Mouse (Mus musculus) forebrain, embryonic 11.5 days (tissue): Measurements from ENCODE around the gene Hsdl1. TPM values are rescaled to one million over a fixed set of nuclear protein-coding genes. Genes with fewer than 3 reads are reported as not detected.

Source experiments
- ATAC-seq: fragments of 200-750 bp; cut with Nextera tagmentation; replicated peaks from 2 replicates; pipeline ENCODE4 v1.8.0; 2017; ENCODE audit warnings: moderate TSS enrichment; ENCODE audit not compliant: low FRiP score
- DNase-seq: peaks from one replicate; pipeline ENCODE4 v3.0.0-alpha.2; 2017; ENCODE audit warnings: low spot score
- H3K27ac ChIP-seq: fragments of 300-500 bp; sonication (generic); 2 replicates; pipeline ENCODE4 v1.5.1; 2014; ENCODE audit warnings: low read depth, low read length
- H3K27me3 ChIP-seq: fragments of 300-500 bp; sonication (generic); 2 replicates; pipeline ENCODE4 v1.6.1; 2014; ENCODE audit warnings: mild to moderate bottlenecking, low read length, mixed read lengths; ENCODE audit not compliant: control insufficient read depth, insufficient read depth
- H3K36me3 ChIP-seq: fragments of 300-500 bp; sonication (generic); 2 replicates; pipeline ENCODE4 v1.6.1; 2014; ENCODE audit warnings: mild to moderate bottlenecking, low read length, moderate library complexity, mixed read lengths; ENCODE audit not compliant: control insufficient read depth, insufficient read depth
- H3K4me1 ChIP-seq: fragments of 300-500 bp; sonication (generic); replicated peaks from 2 replicates; pipeline ENCODE4 v1.6.1; 2014; ENCODE audit warnings: low read length, mixed read lengths; ENCODE audit not compliant: control insufficient read depth, insufficient read depth
- H3K4me2 ChIP-seq: fragments of 300-500 bp; sonication (generic); 2 replicates; pipeline ENCODE4 v1.6.1; 2014; ENCODE audit warnings: low read depth, mild to moderate bottlenecking, low read length, moderate library complexity, mixed read lengths; ENCODE audit not compliant: severe bottlenecking
- H3K4me3 ChIP-seq: fragments of 300-500 bp; sonication (generic); 2 replicates; pipeline ENCODE4 v1.5.1; 2014; ENCODE audit warnings: low read depth, low read length
- H3K9ac ChIP-seq: fragments of 300-500 bp; sonication (generic); 2 replicates; pipeline ENCODE4 v1.6.1; 2014; ENCODE audit warnings: low read length
- H3K9me3 ChIP-seq: fragments of 300-500 bp; sonication (generic); 2 replicates; pipeline ENCODE4 v1.6.1; 2016; ENCODE audit warnings: low read length, mixed read lengths; ENCODE audit not compliant: control insufficient read depth
- WGBS: fragments of 180-500 bp; shearing (Covaris S2); extraction: QIAGEN DNeasy Blood & Tissue Kit; methylation state at CpG from one replicate; pipeline ENCODE4 v1.1.7; 2014; 5-methylcytosine and 5-hydroxymethylcytosine counted together
- polyA plus RNA-seq: library from polyadenylated mRNA; unstranded; fragments of >200 nt; fragmentation: Nextera tagmentation; extraction: Ambion mirVana; gene quantifications from 2 replicates; pipeline ENCODE4 v1.2.1, GENCODE M21; 2014

Hsdl1 gene
- polyA plus RNA-seq, 1 experiment from 2014 or later, result 78.7 TPM

- Histone ChIP-seq H3K27ac (no peak overlapping the region), H3K4me2 (no peak overlapping the region), H3K4me1 (no peaks in the 10 kb centered on the region), H3K9me3 (no peaks in the 10 kb centered on the region), H3K9ac (no peak overlapping the region), H3K4me3 (no peak overlapping the region), H3K27me3 (no peaks in the 10 kb centered on the region; the same call in 1 of the 2 replicates), H3K36me3 (no peaks in the 10 kb centered on the region)
- no peak for ATAC-seq
- DNase-seq, result no peak
- 89% methylated on average over 4 of the region's 4 CpGs for WGBS
Measured at GRCm38 (mm10) chr8:119616811-119617210, 41.8 kb upstream of the Hsdl1 start.

- H3K4me1 ChIP-seq, result no peaks in the 10 kb centered on the region
- no peak overlapping the region for H3K4me3 ChIP-seq
- no peak overlapping the region for H3K9ac ChIP-seq
- 62% methylated on average over 7 of the region's 7 CpGs for WGBS
- H3K27ac ChIP-seq, result no peak overlapping the region
- H3K36me3 ChIP-seq, result no peaks in the 10 kb centered on the region
- H3K9me3 ChIP-seq, result no peaks in the 10 kb centered on the region
- H3K4me2 ChIP-seq, result no peak overlapping the region
- DNase-seq (no peak), ATAC-seq (no peak)
- no peaks in the 10 kb centered on the region; the same call in 1 of the 2 replicates for H3K27me3 ChIP-seq
Measured at GRCm38 (mm10) chr8:119616358-119616757, 41.4 kb upstream of the Hsdl1 start.

GRCm38 (mm10) chr8:119615096-119615495 is 40.1 kb upstream of the Hsdl1 start:
- DNase-seq (no peak), ATAC-seq (no peak)
- no peaks in the 10 kb centered on the region for H3K36me3 ChIP-seq
- WGBS, result 77% methylated on average over 14 of the region's 14 CpGs
- no peak overlapping the region for H3K4me3 ChIP-seq
- H3K4me2 ChIP-seq, result no peak overlapping the region
- no peaks in the 10 kb centered on the region; the same call in 1 of the 2 replicates for H3K27me3 ChIP-seq
- no peak overlapping the region for H3K9ac ChIP-seq
- no peaks in the 10 kb centered on the region for H3K9me3 ChIP-seq
- no peaks in the 10 kb centered on the region for H3K4me1 ChIP-seq
- H3K27ac ChIP-seq, result no peak overlapping the region

- Histone ChIP-seq H3K27ac (no peak within 1 kb of the TSS), H3K27me3 (no peaks in the 10 kb centered on the region; the same call in 1 of the 2 replicates), H3K4me1 (no peaks in the 10 kb centered on the region), H3K36me3 (no peaks in the 10 kb centered on the region), H3K4me2 (no peak within 1 kb of the TSS), H3K4me3 (no peak within 1 kb of the TSS), H3K9ac (no peak within 1 kb of the TSS), H3K9me3 (no peaks in the 10 kb centered on the region; the same call in 1 of the 2 replicates)
- DNase-seq, result no peak
- WGBS, result 82% methylated on average over 26 of the region's 26 CpGs
- no peak for ATAC-seq
Measured at GRCm38 (mm10) chr8:119612471-119612870, 37.5 kb upstream of the Hsdl1 start, which contains the start of gene Adad2. Gene Adad2 (plus strand): TSS chr8:119612747.

GRCm38 (mm10) chr8:119606224-119606623 is 31.2 kb upstream of the Hsdl1 start:
- Histone ChIP-seq H3K36me3 (no peaks in the 10 kb centered on the region; the same call in 1 of the 2 replicates), H3K4me1 (peaks cover 6% of the 10 kb centered on the region), H3K9ac (no peak overlapping the region), H3K4me2 (no peak overlapping the region), H3K27me3 (no peaks in the 10 kb centered on the region), H3K27ac (no peak overlapping the region), H3K9me3 (no peaks in the 10 kb centered on the region; the same call in 1 of the 2 replicates), H3K4me3 (no peak overlapping the region)
- ATAC-seq (no peak), DNase-seq (no peak)
- 75% methylated on average over 2 of the region's 2 CpGs for WGBS

GRCm38 (mm10) chr8:119604996-119605395 is 30.0 kb upstream of the Hsdl1 start, which contains the start of gene Taf1c:
Gene Taf1c (minus strand): TSS chr8:119605222.
- DNase-seq, result peak; percentile 95
- Histone ChIP-seq H3K27ac (no peak within 1 kb of the TSS), H3K4me3 (peak within 1 kb of the TSS; percentile 75), H3K9ac (peak within 1 kb of the TSS; percentile 88), H3K36me3 (peaks cover 3% of the 10 kb centered on the region; the same call in 1 of the 2 replicates), H3K27me3 (no peaks in the 10 kb centered on the region), H3K9me3 (no peaks in the 10 kb centered on the region; the same call in 1 of the 2 replicates), H3K4me2 (peak within 1 kb of the TSS; percentile 83), H3K4me1 (peaks cover 6% of the 10 kb centered on the region)
- peak; percentile 79 for ATAC-seq
- under 1% methylated on average over 23 of the region's 23 CpGs for WGBS

GRCm38 (mm10) chr8:119604398-119604803 is 29.4 kb upstream of the Hsdl1 start:
- WGBS, result 42% methylated on average over 12 of the region's 12 CpGs
- Histone ChIP-seq H3K27me3 (no peaks in the 10 kb centered on the region), H3K36me3 (peaks cover 3% of the 10 kb centered on the region; the same call in 1 of the 2 replicates), H3K9ac (peak overlapping the region; percentile 88), H3K4me1 (peaks cover 6% of the 10 kb centered on the region), H3K4me2 (peak overlapping the region; percentile 83), H3K4me3 (peak overlapping the region; percentile 75), H3K9me3 (no peaks in the 10 kb centered on the region; the same call in 1 of the 2 replicates), H3K27ac (no peak overlapping the region)
- ATAC-seq (no peak), DNase-seq (no peak)

- 0 out of 2 replicates have a peak overlapping the region, but pooled peaks have one; percentile 75 for H3K4me3 ChIP-seq
- no peaks in the 10 kb centered on the region for H3K27me3 ChIP-seq
- H3K4me1 ChIP-seq, result peaks cover 6% of the 10 kb centered on the region
- H3K36me3 ChIP-seq, result peaks cover 5% of the 10 kb centered on the region; the same call in 1 of the 2 replicates
- no peak for DNase-seq
- peak overlapping the region; percentile 88; the same call in 1 of the 2 replicates for H3K9ac ChIP-seq
- no peak for ATAC-seq
- WGBS, result 92% methylated on average over 4 of the region's 4 CpGs
- H3K9me3 ChIP-seq, result no peaks in the 10 kb centered on the region; the same call in 1 of the 2 replicates
- no peak overlapping the region for H3K27ac ChIP-seq
- H3K4me2 ChIP-seq, result peak overlapping the region; percentile 83; the same call in 1 of the 2 replicates
Measured at GRCm38 (mm10) chr8:119603771-119604170, 28.8 kb upstream of the Hsdl1 start.

GRCm38 (mm10) chr8:119591456-119591855 is 16.5 kb upstream of the Hsdl1 start:
- no peak overlapping the region for H3K4me2 ChIP-seq
- H3K36me3 ChIP-seq, result no peaks in the 10 kb centered on the region
- H3K9me3 ChIP-seq, result no peaks in the 10 kb centered on the region
- H3K9ac ChIP-seq, result no peak overlapping the region
- no peak overlapping the region for H3K27ac ChIP-seq
- no peaks in the 10 kb centered on the region for H3K27me3 ChIP-seq
- 91% methylated on average over 7 of the region's 7 CpGs for WGBS
- H3K4me1 ChIP-seq, result no peaks in the 10 kb centered on the region
- ATAC-seq (no peak), DNase-seq (no peak)
- H3K4me3 ChIP-seq, result no peak overlapping the region
